Mouse (Mus musculus) bone marrow macrophage, adult 2 months (primary cell): Measurements from ENCODE around the gene Trip11.

ENCODE experiments used
- CTCF ChIP-seq: IDR thresholded peaks from 2 replicates; pipeline ENCODE4 v1.5.1; 2012; ENCODE audit warnings: low read depth, mild to moderate bottlenecking, low read length, moderate library complexity
- POLR2A ChIP-seq: IDR thresholded peaks from 2 replicates; pipeline ENCODE4 v1.6.1; 2012; ENCODE audit warnings: mild to moderate bottlenecking, low read depth, low read length, borderline replicate concordance

DNA sequence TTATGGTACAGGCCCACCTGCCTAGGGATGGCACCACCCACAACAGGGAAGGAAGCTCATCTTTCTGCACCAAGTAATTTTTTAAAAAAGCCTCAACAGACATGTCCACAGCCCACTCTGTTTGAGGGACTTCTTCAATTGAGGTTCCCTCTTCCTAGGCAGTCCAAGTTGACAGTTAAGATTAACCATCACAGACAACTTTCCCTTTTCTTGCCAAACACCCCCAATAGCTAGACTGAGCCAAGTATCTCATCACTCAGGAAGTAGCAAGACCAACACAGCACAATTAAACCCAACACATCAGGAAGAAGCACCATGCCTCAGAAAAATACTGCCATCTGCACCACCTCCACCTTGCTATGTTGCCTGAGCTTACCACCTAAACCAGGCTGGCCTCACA, 4.1 kb upstream of the Trip11 start:
- TF ChIP-seq POLR2A (no peak), CTCF (no peak)
